Mouse (Mus musculus): ENCODE measurements at regions not wholly inside any gene's neighbourhood (a gene's known extent, or its start where the extent isn't known, plus 50 kb on each side); places are given as distances from the start of the nearest gene placed in this dataset.

DNA sequence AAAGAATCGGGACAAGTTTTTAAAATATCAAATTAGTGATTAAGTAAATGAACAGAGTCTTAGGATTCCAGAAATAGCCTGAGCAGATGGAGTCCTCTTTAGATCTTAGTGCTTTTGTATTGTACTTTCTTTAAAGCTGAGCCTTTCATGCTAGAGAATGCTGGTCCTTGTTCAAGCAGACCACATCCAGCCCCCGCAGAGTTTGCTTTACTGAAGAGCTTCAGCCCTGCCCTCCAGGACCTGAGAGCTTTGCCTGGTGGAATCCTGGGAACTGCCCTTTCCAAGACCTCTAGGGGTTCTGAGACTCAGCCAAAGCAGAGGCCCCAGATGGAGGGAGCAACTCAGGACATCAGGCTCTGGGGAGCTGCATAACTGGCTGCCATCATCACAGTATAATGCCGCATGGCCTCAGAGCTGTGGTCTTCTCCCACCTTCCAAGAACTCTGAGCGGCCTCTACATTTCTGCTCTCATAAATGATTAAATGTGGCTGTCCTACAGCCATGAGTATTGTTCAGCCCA lies 153.6 kb upstream of the Sh3bp4 start:
- Histone ChIP-seq H3K4me1 (replicated peaks; ENCODE audit: control insufficient read depth, insufficient read depth, low read length) (no peaks in the 10 kb centered on the region), H3K9me3 (ENCODE audit: control insufficient read depth, low read length) (no peaks in the 10 kb centered on the region), H3K4me2 (no peak overlapping the region), H3K9ac (ENCODE audit: low read depth, low read length) (no peak overlapping the region), H3K27ac (ENCODE audit: low read depth, low read length) (no peak overlapping the region), H3K27me3 (replicated peaks; ENCODE audit: control insufficient read depth, insufficient read depth, low read length) (no peaks in the 10 kb centered on the region), H3K36me3 (ENCODE audit: control insufficient read depth, insufficient read depth, low read length) (no peaks in the 10 kb centered on the region), H3K4me3 (ENCODE audit: low read depth, low read length) (no peak overlapping the region)
- DNase-seq (ENCODE audit: low spot score) (no peak), ATAC-seq (replicated peaks; ENCODE audit: low FRiP score) (no peak)
- 88% methylated on average over 4 of the region's 4 CpGs for WGBS

DNA sequence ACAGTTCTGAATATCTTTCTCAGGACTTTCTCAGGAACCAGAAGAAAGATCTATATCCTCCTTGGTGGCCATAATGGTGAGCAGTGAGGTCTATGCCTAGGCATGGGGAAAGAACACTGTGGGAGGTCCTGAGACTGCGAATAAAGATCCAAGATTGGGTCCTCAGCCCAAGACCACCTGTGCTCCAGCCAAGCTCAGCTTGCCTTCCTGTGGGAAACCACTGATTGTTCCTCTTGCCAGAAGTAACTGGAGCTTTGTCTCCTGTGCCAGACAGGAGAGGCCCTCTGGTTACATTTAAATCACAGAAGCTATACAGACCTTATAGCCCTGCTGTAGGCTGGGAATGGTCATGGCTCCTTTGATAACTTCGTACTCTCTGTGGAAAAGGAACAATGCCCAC lies 148.8 kb upstream of the Sh3bp4 start:
- Histone ChIP-seq H3K4me2 (no peak overlapping the region), H3K4me3 (ENCODE audit: low read depth, low read length) (no peak overlapping the region), H3K36me3 (ENCODE audit: control insufficient read depth, insufficient read depth, low read length) (no peaks in the 10 kb centered on the region), H3K4me1 (replicated peaks; ENCODE audit: control insufficient read depth, insufficient read depth, low read length) (no peaks in the 10 kb centered on the region), H3K9me3 (ENCODE audit: control insufficient read depth, low read length) (no peaks in the 10 kb centered on the region), H3K27me3 (replicated peaks; ENCODE audit: control insufficient read depth, insufficient read depth, low read length) (no peaks in the 10 kb centered on the region), H3K27ac (ENCODE audit: low read depth, low read length) (no peak overlapping the region), H3K9ac (ENCODE audit: low read depth, low read length) (no peak overlapping the region)
- no peak for DNase-seq (ENCODE audit: low spot score)
- ATAC-seq (replicated peaks; ENCODE audit: low FRiP score) = no peak
- 80% methylated on average over 2 of the region's 2 CpGs for WGBS

DNA sequence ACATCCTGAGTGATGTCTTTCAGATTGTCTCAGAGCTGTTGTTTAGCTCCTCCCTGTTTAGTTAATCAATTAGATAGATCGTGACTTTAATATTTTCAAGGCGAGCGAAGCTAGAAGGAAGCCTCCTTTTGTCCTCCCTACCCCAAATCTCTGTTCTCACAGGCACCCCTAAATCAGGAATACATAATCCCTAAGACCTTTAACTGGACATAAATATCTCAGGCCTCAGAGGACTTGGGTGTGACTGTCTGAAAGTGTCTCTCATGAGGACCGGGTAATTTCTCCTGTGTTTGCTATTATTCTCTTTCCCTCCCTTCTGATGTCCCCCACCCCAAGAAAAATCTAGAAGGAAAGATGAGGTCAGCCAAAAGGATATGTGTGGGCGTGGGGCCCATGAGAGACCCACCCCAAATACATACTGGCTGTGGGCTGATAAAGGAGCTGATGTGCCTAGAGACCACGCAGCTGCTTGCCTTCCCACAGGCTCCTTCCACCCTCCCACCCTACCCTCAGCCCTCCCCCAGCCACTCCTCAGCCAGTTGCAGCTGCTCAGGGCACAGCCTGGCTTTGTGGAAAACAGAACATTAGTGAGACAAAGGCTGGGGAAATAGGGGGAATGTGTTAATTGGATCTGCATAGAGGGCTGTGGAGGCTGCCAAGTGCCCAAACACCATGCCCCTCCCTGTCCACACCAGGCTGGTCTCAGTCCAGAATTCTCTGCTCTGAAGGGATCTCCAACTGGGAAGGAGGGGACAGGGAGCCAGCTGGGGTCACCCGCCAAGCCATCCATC lies 146.2 kb upstream of the Sh3bp4 start:
- ATAC-seq (replicated peaks; ENCODE audit: low FRiP score) (no peak), DNase-seq (ENCODE audit: low spot score) (no peak)
- Histone ChIP-seq H3K4me1 (replicated peaks; ENCODE audit: control insufficient read depth, insufficient read depth, low read length) (no peaks in the 10 kb centered on the region), H3K9ac (ENCODE audit: low read depth, low read length) (no peak overlapping the region), H3K36me3 (ENCODE audit: control insufficient read depth, insufficient read depth, low read length) (no peaks in the 10 kb centered on the region), H3K27me3 (replicated peaks; ENCODE audit: control insufficient read depth, insufficient read depth, low read length) (no peaks in the 10 kb centered on the region), H3K4me2 (no peak overlapping the region), H3K9me3 (ENCODE audit: control insufficient read depth, low read length) (no peaks in the 10 kb centered on the region), H3K27ac (ENCODE audit: low read depth, low read length) (no peak overlapping the region), H3K4me3 (ENCODE audit: low read depth, low read length) (no peak overlapping the region)
- WGBS = 59% methylated on average over 7 of the region's 7 CpGs

DNA sequence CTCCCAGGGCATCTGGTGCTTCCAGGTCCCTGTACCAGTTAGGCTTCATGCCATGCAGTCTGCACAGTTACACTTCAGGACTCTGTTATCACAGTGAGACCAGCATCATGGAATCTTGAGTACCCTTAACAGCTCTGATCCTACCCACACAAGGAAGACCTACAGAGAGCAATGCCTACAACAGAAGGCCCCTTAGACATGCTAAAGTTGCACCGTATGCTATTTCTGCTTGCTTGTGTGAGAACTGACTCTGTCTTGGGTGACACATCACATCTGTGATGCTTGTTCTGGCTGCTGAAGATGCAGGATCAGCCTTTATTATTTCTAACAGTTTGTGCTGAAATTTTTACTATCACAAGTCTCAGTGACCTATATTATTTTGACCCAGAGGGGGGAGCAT lies 135.0 kb upstream of the Sh3bp4 start:
- ATAC-seq (replicated peaks; ENCODE audit: low FRiP score) (no peak), DNase-seq (ENCODE audit: low spot score) (no peak)
- Histone ChIP-seq H3K27me3 (replicated peaks; ENCODE audit: control insufficient read depth, insufficient read depth, low read length) (no peaks in the 10 kb centered on the region), H3K4me3 (ENCODE audit: low read depth, low read length) (no peak overlapping the region), H3K4me2 (no peak overlapping the region), H3K4me1 (replicated peaks; ENCODE audit: control insufficient read depth, insufficient read depth, low read length) (no peaks in the 10 kb centered on the region), H3K27ac (ENCODE audit: low read depth, low read length) (no peak overlapping the region), H3K9me3 (ENCODE audit: control insufficient read depth, low read length) (no peaks in the 10 kb centered on the region), H3K9ac (ENCODE audit: low read depth, low read length) (no peak overlapping the region), H3K36me3 (ENCODE audit: control insufficient read depth, insufficient read depth, low read length) (no peaks in the 10 kb centered on the region)
- 81% methylated on average over 1 of the region's 1 CpGs for WGBS

DNA sequence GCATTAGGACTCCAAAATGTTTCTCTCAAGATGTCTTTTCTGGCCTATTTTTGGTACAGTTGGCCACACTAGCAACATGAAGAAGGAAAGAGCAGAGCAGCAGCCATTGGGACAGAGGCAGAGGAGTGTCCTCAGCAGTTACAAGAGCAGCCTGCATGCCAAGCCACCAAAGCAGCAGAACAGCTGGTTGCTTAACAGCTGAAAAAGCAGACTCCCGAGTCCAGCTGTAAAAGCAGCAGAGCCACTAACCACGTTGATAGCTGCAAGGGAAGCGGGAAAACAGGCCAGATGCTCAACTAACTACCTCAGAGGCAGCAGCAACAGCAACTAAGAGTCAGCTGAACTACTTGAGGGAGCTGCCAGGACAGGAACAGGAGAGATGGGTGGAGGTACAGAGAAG lies 134.4 kb upstream of the Sh3bp4 start:
- H3K4me3 ChIP-seq (ENCODE audit: low read depth, low read length) = no peak overlapping the region
- DNase-seq (ENCODE audit: low spot score) = no peak
- 59% methylated on average over 3 of the region's 3 CpGs for WGBS
- no peak for ATAC-seq (replicated peaks; ENCODE audit: low FRiP score)
- H3K27me3 ChIP-seq (replicated peaks; ENCODE audit: control insufficient read depth, insufficient read depth, low read length) = no peaks in the 10 kb centered on the region
- no peak overlapping the region for H3K4me2 ChIP-seq
- H3K4me1 ChIP-seq (replicated peaks; ENCODE audit: control insufficient read depth, insufficient read depth, low read length) = no peaks in the 10 kb centered on the region
- H3K9ac ChIP-seq (ENCODE audit: low read depth, low read length) = no peak overlapping the region
- H3K36me3 ChIP-seq (ENCODE audit: control insufficient read depth, insufficient read depth, low read length) = no peaks in the 10 kb centered on the region
- no peak overlapping the region for H3K27ac ChIP-seq (ENCODE audit: low read depth, low read length)
- H3K9me3 ChIP-seq (ENCODE audit: control insufficient read depth, low read length) = no peaks in the 10 kb centered on the region

DNA sequence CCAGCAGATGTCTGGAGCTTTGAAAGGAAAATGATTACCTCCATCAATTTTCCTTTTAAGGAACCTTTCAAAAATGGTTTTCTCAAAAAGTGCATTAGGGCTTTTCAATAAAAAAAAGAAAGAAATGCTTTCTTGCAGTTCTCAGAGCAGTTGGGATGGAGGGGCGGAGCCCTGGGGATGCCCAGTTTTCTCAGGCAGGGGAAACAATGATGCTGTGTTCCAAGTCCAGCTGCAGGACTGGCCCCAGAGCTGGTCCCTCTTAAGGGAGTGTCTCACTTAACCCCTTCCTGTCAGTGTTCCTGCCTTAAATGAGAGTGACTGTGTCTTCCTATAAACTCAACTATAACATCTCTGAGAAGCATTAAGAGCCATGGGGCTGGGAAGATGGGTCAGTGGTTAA lies 132.9 kb upstream of the Sh3bp4 start:
- H3K4me3 ChIP-seq (ENCODE audit: low read depth, low read length) = no peak overlapping the region
- no peaks in the 10 kb centered on the region for H3K27me3 ChIP-seq (replicated peaks; ENCODE audit: control insufficient read depth, insufficient read depth, low read length)
- H3K9me3 ChIP-seq (ENCODE audit: control insufficient read depth, low read length) = no peaks in the 10 kb centered on the region
- 85% methylated on average over 1 of the region's 1 CpGs for WGBS
- H3K36me3 ChIP-seq (ENCODE audit: control insufficient read depth, insufficient read depth, low read length) = no peaks in the 10 kb centered on the region
- H3K4me2 ChIP-seq = no peak overlapping the region
- ATAC-seq (replicated peaks; ENCODE audit: low FRiP score) (no peak), DNase-seq (ENCODE audit: low spot score) (no peak)
- no peaks in the 10 kb centered on the region for H3K4me1 ChIP-seq (replicated peaks; ENCODE audit: control insufficient read depth, insufficient read depth, low read length)
- H3K27ac ChIP-seq (ENCODE audit: low read depth, low read length) = no peak overlapping the region
- no peak overlapping the region for H3K9ac ChIP-seq (ENCODE audit: low read depth, low read length)

DNA sequence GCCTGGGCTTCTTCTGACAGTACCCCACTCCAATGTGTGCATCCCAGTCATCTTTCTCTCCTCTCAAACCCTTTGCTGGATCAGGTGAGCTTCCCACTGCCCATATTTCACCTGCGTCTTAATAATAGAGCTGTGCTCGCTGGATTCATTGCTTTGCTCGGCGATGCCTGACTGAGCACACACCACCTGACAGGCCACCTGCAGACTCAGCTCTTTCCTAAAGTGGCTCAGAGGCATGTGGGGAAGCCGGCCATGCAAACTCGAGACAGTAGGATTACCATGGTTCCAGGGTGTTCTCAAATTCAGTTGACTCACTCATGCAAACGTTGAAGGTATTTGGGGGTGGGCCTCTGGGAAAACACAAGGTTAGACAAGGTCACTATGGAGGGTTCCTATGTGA lies 131.8 kb upstream of the Sh3bp4 start:
- H3K4me1 ChIP-seq (replicated peaks; ENCODE audit: control insufficient read depth, insufficient read depth, low read length) = no peaks in the 10 kb centered on the region
- ATAC-seq (replicated peaks; ENCODE audit: low FRiP score) = no peak
- no peak overlapping the region for H3K4me3 ChIP-seq (ENCODE audit: low read depth, low read length)
- H3K9me3 ChIP-seq (ENCODE audit: control insufficient read depth, low read length) = no peaks in the 10 kb centered on the region
- no peaks in the 10 kb centered on the region for H3K36me3 ChIP-seq (ENCODE audit: control insufficient read depth, insufficient read depth, low read length)
- 83% methylated on average over 7 of the region's 7 CpGs for WGBS
- no peaks in the 10 kb centered on the region for H3K27me3 ChIP-seq (replicated peaks; ENCODE audit: control insufficient read depth, insufficient read depth, low read length)
- H3K4me2 ChIP-seq = no peak overlapping the region
- no peak for DNase-seq (ENCODE audit: low spot score)
- no peak overlapping the region for H3K9ac ChIP-seq (ENCODE audit: low read depth, low read length)
- H3K27ac ChIP-seq (ENCODE audit: low read depth, low read length) = no peak overlapping the region

DNA sequence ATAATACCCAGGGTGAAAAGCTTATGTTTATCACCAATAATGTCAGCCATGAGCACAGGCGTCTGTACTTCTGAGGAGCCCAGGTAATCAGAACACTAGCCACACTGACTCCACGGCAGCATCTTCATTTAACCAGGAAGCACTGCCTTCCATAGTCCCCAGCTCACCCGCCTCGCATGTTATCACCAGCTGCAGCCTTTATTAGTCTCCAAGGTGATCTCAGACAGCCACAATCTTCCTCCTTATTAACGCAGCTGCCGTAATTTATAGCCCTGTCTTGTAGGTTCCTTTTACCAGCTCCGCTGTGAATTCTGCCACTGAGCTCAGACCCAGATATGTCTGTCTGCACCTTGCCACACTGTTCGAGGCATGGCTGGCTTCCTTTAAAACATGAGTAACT lies 127.2 kb upstream of the Sh3bp4 start:
- DNase-seq (ENCODE audit: low spot score) (no peak), ATAC-seq (replicated peaks; ENCODE audit: low FRiP score) (no peak)
- Histone ChIP-seq H3K9ac (ENCODE audit: low read depth, low read length) (no peak overlapping the region), H3K4me3 (ENCODE audit: low read depth, low read length) (no peak overlapping the region), H3K27me3 (replicated peaks; ENCODE audit: control insufficient read depth, insufficient read depth, low read length) (no peaks in the 10 kb centered on the region), H3K27ac (ENCODE audit: low read depth, low read length) (no peak overlapping the region), H3K4me2 (no peak overlapping the region), H3K9me3 (ENCODE audit: control insufficient read depth, low read length) (no peaks in the 10 kb centered on the region), H3K4me1 (replicated peaks; ENCODE audit: control insufficient read depth, insufficient read depth, low read length) (no peaks in the 10 kb centered on the region), H3K36me3 (ENCODE audit: control insufficient read depth, insufficient read depth, low read length) (no peaks in the 10 kb centered on the region)
- WGBS = 66% methylated on average over 8 of the region's 8 CpGs

DNA sequence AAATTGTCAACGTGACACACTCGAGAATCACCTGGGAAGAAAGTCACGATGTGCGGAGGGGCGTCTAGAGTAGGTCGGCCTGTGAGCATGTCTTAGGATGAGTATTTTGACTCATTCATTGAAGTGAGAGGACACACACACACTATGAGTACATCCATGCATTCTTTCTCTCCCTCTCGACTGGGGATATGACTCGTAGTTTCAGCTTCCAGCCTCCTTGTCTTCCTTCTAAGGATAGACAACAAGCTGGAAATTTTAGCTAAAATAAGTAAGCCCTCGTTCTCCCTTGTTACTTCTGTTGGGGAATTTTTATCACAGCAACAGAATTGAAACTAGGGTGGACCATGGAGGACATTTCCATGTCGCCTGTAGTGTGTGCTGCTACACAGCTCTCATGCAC lies 124.3 kb upstream of the Sh3bp4 start:
- Histone ChIP-seq H3K4me3 (ENCODE audit: low read depth, low read length) (no peak overlapping the region), H3K27me3 (replicated peaks; ENCODE audit: control insufficient read depth, insufficient read depth, low read length) (no peaks in the 10 kb centered on the region), H3K9ac (ENCODE audit: low read depth, low read length) (no peak overlapping the region), H3K4me2 (no peak overlapping the region), H3K4me1 (replicated peaks; ENCODE audit: control insufficient read depth, insufficient read depth, low read length) (no peaks in the 10 kb centered on the region), H3K27ac (ENCODE audit: low read depth, low read length) (no peak overlapping the region), H3K9me3 (ENCODE audit: control insufficient read depth, low read length) (peaks cover 3% of the 10 kb centered on the region; the same call in 1 of the 2 replicates), H3K36me3 (ENCODE audit: control insufficient read depth, insufficient read depth, low read length) (no peaks in the 10 kb centered on the region)
- DNase-seq (ENCODE audit: low spot score) (no peak), ATAC-seq (replicated peaks; ENCODE audit: low FRiP score) (no peak)
- 86% methylated on average over 10 of the region's 10 CpGs for WGBS

Measured in liver, embryonic 11.5 days (tissue).